Mouse (Mus musculus): ENCODE data around the gene Usp2.

- TF ChIP-seq GATA1 (IDR thresholded peaks at IDR 0.05; ENCODE audit: borderline replicate concordance, low read length) (no peak), FLI1 (IDR thresholded peaks at IDR 0.05; ENCODE audit: low read length) (no peak)
These were observed 29.0 kb downstream of the Usp2 start for GRCm38 (mm10) chr9:44095781-44096180.
